In genomic region chr3:141464691-141465103, GRCm38 (mm10) we compare ENCODE assay signal across 8 mouse cellular contexts. TPM values are rescaled to one million over a fixed set of nuclear protein-coding genes. Genes with fewer than 3 reads are reported as not detected.
A peak's percentile ranks its signal among the peaks of the same experiment; 100 is the strongest.
DNase-seq lines count a peak whose midpoint lies in the region; ATAC-seq lines count a peak whose summit lies in the region.

No protein-coding gene starts in this region.

- H3K4me3 ChIP-seq in brown adipose tissue, adult 24 weeks (ENCODE audit: insufficient read depth, low read depth, low read length), result peak overlapping the region; percentile 31
- H3K4me3 ChIP-seq in forebrain, embryonic 13.5 days, result peak overlapping the region; percentile 77
- H3K4me3 ChIP-seq in lung, embryonic 15.5 days, result peak overlapping the region; percentile 82

- intact Hi-C loops in heart, postnatal 25 days (cut with DNase I), result no loop called here

- H3K4me2 ChIP-seq in forebrain, embryonic 13.5 days, result peak overlapping the region; percentile 91
- H3K4me2 ChIP-seq in lung, embryonic 15.5 days, result peak overlapping the region; percentile 94

- no peaks in the 10 kb centered on the region for H3K9me3 ChIP-seq in forebrain, embryonic 13.5 days (replicated peaks)
- no peaks in the 10 kb centered on the region for H3K9me3 ChIP-seq in lung, embryonic 15.5 days

- H3K27me3 ChIP-seq in forebrain, embryonic 13.5 days, result peaks cover 45% of the 10 kb centered on the region
- peaks cover 27% of the 10 kb centered on the region for H3K27me3 ChIP-seq in lung, embryonic 15.5 days

- no peaks in the 10 kb centered on the region for H3K4me1 ChIP-seq in brown adipose tissue, adult 24 weeks (ENCODE audit: control insufficient read depth, insufficient read depth, insufficient read length, low read length)
- H3K4me1 ChIP-seq in forebrain, embryonic 13.5 days, result peaks cover 17% of the 10 kb centered on the region
- H3K4me1 ChIP-seq in lung, embryonic 15.5 days, result peaks cover 2% of the 10 kb centered on the region; the same call in 1 of the 2 replicates

- peak; percentile 70 for ATAC-seq in forebrain, embryonic 13.5 days
- ATAC-seq in lung, embryonic 15.5 days (ENCODE audit: borderline replicate concordance, extremely low read depth, low FRiP score, low TSS enrichment), result peak; percentile 56

- peak; percentile 87 for DNase-seq in Muller cell, postnatal 12 days (ENCODE audit: inconsistent ontology term)
- DNase-seq in heart, postnatal 25 days (ENCODE audit: low spot score), result peak; percentile 26
- DNase-seq in layer of hippocampus, adult 18-20 months (ENCODE audit: low spot score in 2 of 2), result peak; percentile 64 to 77
- DNase-seq in right cerebral cortex, adult 2 months (ENCODE audit: low spot score in 2 of 2), result peak; percentile 74 to 77
- no peak for DNase-seq in B cell, adult 2 months

- H3K27ac ChIP-seq in brown adipose tissue, adult 24 weeks (replicated peaks; ENCODE audit: low read depth, low read length), result no peak overlapping the region
- peak overlapping the region; percentile 81 for H3K27ac ChIP-seq in forebrain, embryonic 13.5 days
- peak overlapping the region; percentile 94 for H3K27ac ChIP-seq in lung, embryonic 15.5 days

- 0% methylated on average over 26 of the region's 26 CpGs for whole genome bisulfite sequencing in forebrain, embryonic 13.5 days
- under 1% methylated on average over 26 of the region's 26 CpGs for WGBS in lung, embryonic 15.5 days

- peak overlapping the region; percentile 79 for H3K9ac ChIP-seq in forebrain, embryonic 13.5 days
- H3K9ac ChIP-seq in lung, embryonic 15.5 days, result peak overlapping the region; percentile 53

- H3K36me3 ChIP-seq in forebrain, embryonic 13.5 days (ENCODE audit: poor library complexity, severe bottlenecking), result no peaks in the 10 kb centered on the region
- no peaks in the 10 kb centered on the region for H3K36me3 ChIP-seq in lung, embryonic 15.5 days

RNA-seq across cellular contexts. Expression of gene Unc5c, which starts 0.3 kb away (rescaled TPM):
- not detected in 2 replicates for polyA plus RNA-seq in brown adipose tissue, adult 24 weeks (2012; ENCODE audit: insufficient read depth, insufficient read length, missing spikeins)
- polyA plus RNA-seq in forebrain, embryonic 13.5 days (2015; fragmentation: Nextera tagmentation; extraction: Ambion mirVana), result 7.6 and 9.5 TPM in 2 replicates
- under 1 TPM; 0.16 to 0.25 TPM for total RNA-seq in heart, postnatal 25 days (2021)
- 10 to 100 TPM; 40.6 to 44.4 TPM for total RNA-seq in layer of hippocampus, adult 18-20 months (2021)
- 20.5 and 23.5 TPM in 2 replicates for polyA plus RNA-seq in lung, embryonic 15.5 days (2015; fragmentation: Nextera tagmentation; extraction: Ambion mirVana)

Comparison
In these comparisons a context has a peak if more than half of its experiments do, and no peak if none do; other contexts are left out.
1. DNase-seq: peak in Muller cell, postnatal 12 days (single experiment), heart, postnatal 25 days (single experiment), layer of hippocampus, adult 18-20 months (2 of 2) and right cerebral cortex, adult 2 months (2 of 2); none in B cell, adult 2 months (0 of 2).
2. H3K4me3 ChIP-seq: peak in every context shown above with its lines; median percentile 82 in lung, embryonic 15.5 days; 77 in forebrain, embryonic 13.5 days; 31 in brown adipose tissue, adult 24 weeks.